Mouse (Mus musculus): Measurements from ENCODE around the gene Shisal2a. TPM values are rescaled to one million over a fixed set of nuclear protein-coding genes. Genes with fewer than 3 reads are reported as not detected.

The Shisal2a gene
- total and polyA plus RNA-seq, 3 experiments: not detected

DNA sequence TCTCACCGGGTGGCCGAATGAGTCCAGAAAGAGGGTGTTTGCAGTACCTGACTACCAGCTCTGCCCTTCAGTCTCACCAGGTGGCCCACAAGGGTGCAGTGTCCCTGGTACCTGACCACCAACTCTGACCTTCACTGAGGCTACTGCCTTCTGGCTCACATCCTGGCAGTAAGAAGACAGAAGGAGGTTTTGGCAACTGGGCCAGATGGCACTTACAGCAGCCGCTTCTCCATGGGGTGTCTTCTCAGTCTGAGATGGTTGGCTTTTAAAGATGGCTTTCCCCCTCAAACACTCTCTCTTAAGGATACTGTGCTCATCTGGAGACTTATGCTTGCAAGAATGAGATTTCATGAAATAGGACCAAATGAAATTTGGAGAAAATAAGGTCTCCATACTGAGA lies 3.7 kb downstream of the Shisal2a start:
- no peaks in the 10 kb centered on the region for H3K79me2 ChIP-seq (replicated peaks; ENCODE audit: control insufficient read depth, extremely low read depth, insufficient read depth, poor library complexity, severe bottlenecking)
- no peak overlapping the region for H3K4me3 ChIP-seq (replicated peaks in 1 of 3; ENCODE audit: low read depth in 2 of 3, low read length in 2 of 3, poor library complexity in 1 of 3)
- H3K4me1 ChIP-seq (ENCODE audit: control insufficient read depth in 1 of 2, insufficient read depth in 2 of 2): peaks cover 10 to 11% of the 10 kb centered on the region in 2 experiments
- H3K9me3 ChIP-seq (replicated peaks; ENCODE audit: low read length): no peaks in the 10 kb centered on the region
- H3K9ac ChIP-seq (ENCODE audit: insufficient read depth, low read depth): no peak overlapping the region
- dilution Hi-C loops (cut with MboI; ENCODE audit: extremely low pct_ligation_motif_present, extremely low pct_unique_long_range_greater_than_20kb, low sequenced_read_pairs) (no loop called here), in situ Hi-C loops (cut with MboI; ENCODE audit: low pct_ligation_motif_present, low pct_unique_long_range_greater_than_20kb, low sequenced_read_pairs) (no loop called here)
- no peaks in the 10 kb centered on the region for H3K27me3 ChIP-seq (replicated peaks)
- no peaks in the 10 kb centered on the region for H3K36me3 ChIP-seq (replicated peaks in 1 of 2; ENCODE audit: control insufficient read depth in 1 of 2, insufficient read depth in 1 of 2, low read length in 1 of 2)
- no peak for TF ChIP-seq TCF12 (IDR thresholded peaks at IDR 0.05; ENCODE audit: low read depth, low read length)
- no peak for TF ChIP-seq USF1 (IDR thresholded peaks at IDR 0.05; ENCODE audit: low read depth, low read length)
- no peak for TF ChIP-seq JUND (conservative IDR thresholded peaks at IDR 0.05; ENCODE audit: low read depth, low read length)
- TF ChIP-seq CHD1 (IDR thresholded peaks at IDR 0.05; ENCODE audit: low read depth, low read length): no peak
- TF ChIP-seq MEF2A (IDR thresholded peaks at IDR 0.05; ENCODE audit: borderline replicate concordance, low read depth, low read length): no peak
- no peak for TF ChIP-seq EP300 (IDR thresholded peaks at IDR 0.05; ENCODE audit: low read length)
- TF ChIP-seq HCFC1 (IDR thresholded peaks at IDR 0.05; ENCODE audit: low read depth, low read length): no peak
- no peak for TF ChIP-seq UBTF (IDR thresholded peaks at IDR 0.05; ENCODE audit: low read depth, low read length)
- TF ChIP-seq ELF1 (IDR thresholded peaks at IDR 0.05; ENCODE audit: low read depth, low read length): no peak
- no peak for TF ChIP-seq MAFK (IDR thresholded peaks at IDR 0.05; ENCODE audit: insufficient replicate concordance, low read length)
- no peak for TF ChIP-seq SMC3 (IDR thresholded peaks at IDR 0.05; ENCODE audit: low read depth, low read length)
- no peak for TF ChIP-seq ZKSCAN1 (IDR thresholded peaks at IDR 0.05; ENCODE audit: borderline replicate concordance, low read depth, low read length)
- no peak for TF ChIP-seq ETS1 (conservative IDR thresholded peaks at IDR 0.05; ENCODE audit: low read depth, low read length)
- no peak for TF ChIP-seq MYC (IDR thresholded peaks at IDR 0.05; ENCODE audit: low read depth, low read length)
- no peak for TF ChIP-seq RAD21 (IDR thresholded peaks at IDR 0.05; ENCODE audit: low read depth, low read length)
- no peak for TF ChIP-seq BHLHE40 (IDR thresholded peaks at IDR 0.05; ENCODE audit: low read depth, low read length)
- no peak for TF ChIP-seq POLR2AphosphoS2 (IDR thresholded peaks at IDR 0.05; ENCODE audit: low read depth, low read length)
- TF ChIP-seq IRF4 (IDR thresholded peaks at IDR 0.05; ENCODE audit: low read depth, low read length): no peak
- TF ChIP-seq ZMIZ1 (IDR thresholded peaks at IDR 0.05; ENCODE audit: low read depth, low read length): no peak
- no peak for TF ChIP-seq TBP (conservative IDR thresholded peaks at IDR 0.05; ENCODE audit: low read depth, low read length)
- no peak for DNase-seq (ENCODE audit: extremely low read depth)
- no peak overlapping the region for H3K4me2 ChIP-seq (ENCODE audit: insufficient read depth, low read depth, poor library complexity, severe bottlenecking)
- H3K27ac ChIP-seq (ENCODE audit: insufficient read depth, low read depth): no peak overlapping the region

GRCm38 (mm10) chr4:108372166-108372565 lies 11.0 kb downstream of the Shisal2a start:
- Histone ChIP-seq H3K9ac (ENCODE audit: insufficient read depth, low read depth) (no peak overlapping the region), H3K79me2 (replicated peaks; ENCODE audit: control insufficient read depth, extremely low read depth, insufficient read depth, poor library complexity, severe bottlenecking) (no peaks in the 10 kb centered on the region), H3K27me3 (replicated peaks) (no peaks in the 10 kb centered on the region), H3K4me1 (ENCODE audit: control insufficient read depth in 1 of 2, insufficient read depth in 2 of 2) (peaks cover 4 to 10% of the 10 kb centered on the region in 2 experiments; a peak in 2 of 4 replicates), H3K36me3 (replicated peaks in 1 of 2; ENCODE audit: control insufficient read depth in 1 of 2, insufficient read depth in 1 of 2, low read length in 1 of 2) (no peaks in the 10 kb centered on the region), H3K4me3 (replicated peaks in 1 of 3; ENCODE audit: low read depth in 2 of 3, low read length in 2 of 3, poor library complexity in 1 of 3) (no peak overlapping the region), H3K9me3 (replicated peaks; ENCODE audit: low read length) (no peaks in the 10 kb centered on the region), H3K4me2 (ENCODE audit: insufficient read depth, low read depth, poor library complexity, severe bottlenecking) (no peak overlapping the region), H3K27ac (ENCODE audit: insufficient read depth, low read depth) (no peak overlapping the region)
- TF ChIP-seq IRF4 (IDR thresholded peaks at IDR 0.05; ENCODE audit: low read depth, low read length): no peak
- in situ Hi-C loops (cut with MboI; ENCODE audit: low pct_ligation_motif_present, low pct_unique_long_range_greater_than_20kb, low sequenced_read_pairs) (no loop called here), dilution Hi-C loops (cut with MboI; ENCODE audit: extremely low pct_ligation_motif_present, extremely low pct_unique_long_range_greater_than_20kb, low sequenced_read_pairs) (no loop called here)
- DNase-seq (ENCODE audit: extremely low read depth): no peak

All from CH12.LX (cell line).